Mouse (Mus musculus): ENCODE data around the gene Csnk1d. TPM values are rescaled to one million over a fixed set of nuclear protein-coding genes. Genes with fewer than 3 reads are reported as not detected.

Csnk1d gene
- polyA plus RNA-seq (2015; fragmentation: Nextera tagmentation; extraction: Ambion mirVana), result 173 and 176 TPM in 2 replicates

DNA sequence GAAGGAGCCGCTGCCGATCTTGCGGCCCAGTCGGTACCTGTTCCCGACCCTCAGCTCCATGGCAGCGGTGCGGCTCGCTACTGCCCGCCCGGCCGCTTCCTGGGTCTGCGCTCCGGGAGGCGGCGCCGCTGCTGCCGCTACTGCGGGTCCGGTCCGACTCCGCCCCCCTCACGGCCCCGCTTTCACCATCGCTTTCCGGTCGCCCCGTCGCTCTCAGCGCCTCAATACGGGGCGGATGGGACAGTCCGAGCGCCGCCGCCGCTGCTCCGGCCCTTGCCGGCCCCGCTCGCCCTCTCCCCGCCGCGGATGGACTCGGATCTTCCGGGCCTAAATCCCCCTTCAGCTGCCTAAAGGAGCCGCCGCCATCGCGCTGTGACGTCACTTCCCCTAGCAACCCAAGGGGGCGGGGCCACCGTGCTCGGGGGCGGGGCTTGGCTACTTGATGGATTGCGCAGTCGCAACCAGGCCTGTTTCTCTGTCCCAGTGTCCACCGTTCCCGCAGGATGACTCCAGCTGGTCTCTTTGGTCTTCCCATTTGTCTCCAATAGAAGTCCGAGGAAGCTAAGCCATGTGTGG, at the start of gene Csnk1d:
Csnk1d (minus strand) TSS at position 380 of the 576 bp plus-strand sequence.
- H3K4me1 ChIP-seq, result peaks cover 54% of the 10 kb centered on the region
- peak; percentile 89 for ATAC-seq (replicated peaks)
- under 1% methylated on average over 59 of the region's 59 CpGs for WGBS

DNA sequence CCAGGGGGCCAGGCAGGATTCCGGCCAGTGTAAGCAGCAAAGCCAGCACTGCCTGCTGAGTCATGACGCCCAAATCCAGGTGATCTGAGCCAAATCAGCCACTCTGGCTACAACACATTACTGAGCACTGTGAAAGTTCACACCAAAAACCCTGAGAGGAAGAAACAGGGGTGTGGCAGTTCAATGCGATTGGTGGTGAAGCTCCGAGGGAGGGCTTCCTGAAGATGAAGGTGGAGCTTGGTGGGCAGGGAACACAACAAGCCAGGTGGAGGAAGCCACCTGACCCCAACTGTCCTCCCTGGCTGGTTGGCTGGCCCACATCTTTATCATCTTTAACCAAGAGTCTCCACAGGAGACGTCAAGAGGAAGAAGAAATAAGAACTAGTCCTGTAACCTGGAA, 48.2 kb upstream of the Csnk1d start, which contains the start of gene Cd7:
Cd7 (minus strand) TSS at position 117 of the 400 bp plus-strand sequence.
- H3K36me3 ChIP-seq (replicated peaks), result no peaks in the 10 kb centered on the region
- WGBS, result 76% methylated on average over 5 of the region's 5 CpGs
- H3K27me3 ChIP-seq (replicated peaks), result no peaks in the 10 kb centered on the region
- no peak within 1 kb of the TSS for H3K27ac ChIP-seq
- no peak within 1 kb of the TSS for H3K9ac ChIP-seq
- H3K4me1 ChIP-seq, result no peaks in the 10 kb centered on the region
- no peak within 1 kb of the TSS for H3K4me2 ChIP-seq
- no peak within 1 kb of the TSS for H3K4me3 ChIP-seq
- ATAC-seq (replicated peaks), result no peak
- no peaks in the 10 kb centered on the region for H3K9me3 ChIP-seq

More for the DNA sequence above, at the start of gene Csnk1d:
- Histone ChIP-seq H3K27ac (peak within 1 kb of the TSS; percentile 93), H3K36me3 (replicated peaks) (no peaks in the 10 kb centered on the region), H3K9ac (peak within 1 kb of the TSS; percentile 99), H3K4me3 (peak within 1 kb of the TSS; percentile 85), H3K4me2 (peak within 1 kb of the TSS; percentile 82), H3K9me3 (no peaks in the 10 kb centered on the region), H3K27me3 (replicated peaks) (no peaks in the 10 kb centered on the region)

- no peaks in the 10 kb centered on the region for H3K36me3 ChIP-seq (replicated peaks)
- no peaks in the 10 kb centered on the region for H3K4me1 ChIP-seq
- H3K4me2 ChIP-seq, result no peak overlapping the region
- no peak overlapping the region for H3K27ac ChIP-seq
- no peak overlapping the region for H3K4me3 ChIP-seq
- no peak overlapping the region for H3K9ac ChIP-seq
- H3K27me3 ChIP-seq (replicated peaks), result no peaks in the 10 kb centered on the region
- H3K9me3 ChIP-seq, result no peaks in the 10 kb centered on the region
- WGBS, result 90% methylated on average over 11 of the region's 11 CpGs
- no peak for ATAC-seq (replicated peaks)
These were observed 47.5 kb upstream of the Csnk1d start for GRCm38 (mm10) chr11:121038366-121039240.

DNA sequence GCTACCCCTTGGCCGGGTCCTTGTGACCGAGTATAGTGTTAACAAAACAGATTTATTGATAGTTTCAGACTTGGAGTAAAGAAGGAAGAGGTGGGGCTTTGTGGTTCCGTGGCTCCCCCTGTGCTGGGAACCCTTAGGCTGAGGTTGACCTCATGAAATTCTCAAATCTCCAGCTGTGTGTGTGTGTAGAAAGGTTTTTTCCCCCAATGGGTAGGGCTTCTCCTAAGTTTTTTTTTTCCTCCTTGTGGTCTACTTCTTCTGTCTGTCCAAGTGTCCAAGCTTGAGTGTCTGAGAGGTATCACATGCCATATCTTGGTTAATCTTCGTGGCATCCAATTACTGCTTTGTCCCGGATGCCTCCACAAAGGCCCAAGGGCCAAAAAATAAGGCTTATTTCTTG, 42.0 kb upstream of the Csnk1d start:
- Histone ChIP-seq H3K4me3 (no peak overlapping the region), H3K27me3 (replicated peaks) (no peaks in the 10 kb centered on the region), H3K4me2 (no peak overlapping the region), H3K9me3 (no peaks in the 10 kb centered on the region), H3K9ac (no peak overlapping the region), H3K4me1 (no peaks in the 10 kb centered on the region), H3K36me3 (replicated peaks) (no peaks in the 10 kb centered on the region), H3K27ac (no peak overlapping the region)
- ATAC-seq (replicated peaks), result no peak
- 90% methylated on average over 5 of the region's 5 CpGs for WGBS

GRCm38 (mm10) chr11:121027259-121027658, 36.1 kb upstream of the Csnk1d start:
- Histone ChIP-seq H3K9me3 (no peaks in the 10 kb centered on the region), H3K27ac (no peak overlapping the region), H3K36me3 (replicated peaks) (no peaks in the 10 kb centered on the region), H3K9ac (no peak overlapping the region), H3K4me1 (no peaks in the 10 kb centered on the region), H3K27me3 (replicated peaks) (no peaks in the 10 kb centered on the region), H3K4me2 (no peak overlapping the region), H3K4me3 (no peak overlapping the region)
- no peak for ATAC-seq (replicated peaks)
- 85% methylated on average over 7 of the region's 7 CpGs for WGBS

GRCm38 (mm10) chr11:121024163-121024562, 33.0 kb upstream of the Csnk1d start:
- 69% methylated on average over 6 of the region's 6 CpGs for WGBS
- H3K4me3 ChIP-seq, result no peak overlapping the region
- H3K4me2 ChIP-seq, result no peak overlapping the region
- no peak overlapping the region for H3K9ac ChIP-seq
- H3K27ac ChIP-seq, result no peak overlapping the region
- no peaks in the 10 kb centered on the region for H3K9me3 ChIP-seq
- no peaks in the 10 kb centered on the region for H3K36me3 ChIP-seq (replicated peaks)
- no peak for ATAC-seq (replicated peaks)
- no peaks in the 10 kb centered on the region for H3K4me1 ChIP-seq
- no peaks in the 10 kb centered on the region for H3K27me3 ChIP-seq (replicated peaks)

DNA sequence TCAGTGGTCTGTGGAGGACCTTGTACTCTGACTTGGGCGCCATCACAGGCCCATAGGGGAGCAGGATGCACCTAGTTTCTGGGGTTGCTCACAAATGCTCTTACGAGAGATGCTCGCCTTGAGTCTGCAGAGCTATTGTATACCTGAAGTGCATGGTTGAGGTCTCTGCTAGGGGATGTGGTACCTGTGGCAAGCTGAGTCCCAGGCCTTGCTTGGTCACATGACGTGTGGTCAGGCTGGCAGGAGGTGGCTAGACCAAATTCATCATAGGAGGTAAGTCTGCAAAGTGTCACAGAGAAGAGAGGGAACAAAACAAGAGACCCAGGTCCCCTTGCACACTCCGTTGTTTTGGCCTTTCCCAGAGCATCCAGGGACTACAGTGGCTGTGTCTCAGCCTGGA, 28.4 kb upstream of the Csnk1d start:
- no peak overlapping the region for H3K4me3 ChIP-seq
- H3K27me3 ChIP-seq (replicated peaks), result no peaks in the 10 kb centered on the region
- no peaks in the 10 kb centered on the region for H3K36me3 ChIP-seq (replicated peaks)
- 84% methylated on average over 5 of the region's 5 CpGs for WGBS
- no peak overlapping the region for H3K9ac ChIP-seq
- H3K9me3 ChIP-seq, result no peaks in the 10 kb centered on the region
- no peaks in the 10 kb centered on the region for H3K4me1 ChIP-seq
- H3K4me2 ChIP-seq, result no peak overlapping the region
- H3K27ac ChIP-seq, result no peak overlapping the region
- ATAC-seq (replicated peaks), result no peak

DNA sequence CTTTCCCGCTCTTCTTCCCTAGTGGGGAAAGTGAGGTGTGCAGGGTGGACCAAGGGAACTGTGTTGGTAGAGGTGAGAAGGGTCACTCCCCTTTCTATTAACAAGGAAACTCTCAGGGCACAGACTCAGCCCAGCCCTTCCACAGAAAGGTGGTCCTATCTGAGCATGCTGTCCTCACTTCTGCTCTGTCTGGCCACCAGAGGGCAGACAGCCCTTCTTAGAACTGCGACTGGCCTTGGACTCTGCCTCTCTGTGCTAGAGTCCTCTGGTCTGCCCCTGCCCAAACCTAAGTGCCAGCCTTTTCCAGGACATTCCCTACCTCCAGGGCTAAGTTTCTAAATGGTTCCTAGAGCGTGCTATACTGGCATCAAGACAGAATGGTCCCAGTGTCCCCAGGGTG, 26.6 kb upstream of the Csnk1d start:
- Histone ChIP-seq H3K9me3 (no peaks in the 10 kb centered on the region), H3K36me3 (replicated peaks) (no peaks in the 10 kb centered on the region), H3K9ac (no peak overlapping the region), H3K4me3 (no peak overlapping the region), H3K27ac (no peak overlapping the region), H3K4me1 (no peaks in the 10 kb centered on the region), H3K4me2 (no peak overlapping the region), H3K27me3 (replicated peaks) (no peaks in the 10 kb centered on the region)
- 0 out of 2 replicates have a peak, but pooled peaks have one; percentile 74 for ATAC-seq (replicated peaks)
- 41% methylated on average over 3 of the region's 3 CpGs for WGBS

- no peak for ATAC-seq (replicated peaks)
These were observed 24.3 kb upstream of the Csnk1d start for GRCm38 (mm10) chr11:121015472-121015871.

DNA sequence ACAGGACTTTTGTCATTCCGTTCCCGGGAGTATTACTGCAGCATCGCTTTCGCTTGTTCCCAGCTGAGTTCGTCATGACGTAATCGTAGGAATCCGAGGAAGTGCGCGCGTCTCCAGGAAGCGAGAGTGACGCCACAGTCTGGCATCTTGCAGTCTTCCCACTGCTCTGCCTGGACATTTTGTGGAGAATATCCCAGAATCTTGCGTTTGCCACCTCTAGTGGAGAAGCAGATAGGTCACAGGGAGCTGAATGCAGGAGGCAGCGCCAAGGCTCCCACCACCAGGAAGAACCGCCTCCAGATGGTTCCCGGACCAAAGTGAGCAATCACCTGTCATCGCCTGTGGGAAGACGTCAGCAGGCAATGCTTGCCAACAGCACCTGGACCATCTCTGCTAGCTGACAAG, 23.8 kb upstream of the Csnk1d start:
- no peak overlapping the region for H3K27ac ChIP-seq
- 64% methylated on average over 19 of the region's 19 CpGs for WGBS
- peak overlapping the region; percentile 5; the same call in 1 of the 2 replicates for H3K4me3 ChIP-seq
- H3K36me3 ChIP-seq (replicated peaks), result no peaks in the 10 kb centered on the region
- H3K27me3 ChIP-seq (replicated peaks), result no peaks in the 10 kb centered on the region
- H3K9ac ChIP-seq, result no peak overlapping the region
- no peak for ATAC-seq (replicated peaks)
- H3K4me1 ChIP-seq, result no peaks in the 10 kb centered on the region
- peak overlapping the region; percentile 24 for H3K4me2 ChIP-seq
- no peaks in the 10 kb centered on the region for H3K9me3 ChIP-seq

More at GRCm38 (mm10) chr11:121015472-121015871, 24.3 kb upstream of the Csnk1d start:
- 73% methylated on average over 6 of the region's 6 CpGs for WGBS
- H3K9ac ChIP-seq, result no peak overlapping the region
- no peaks in the 10 kb centered on the region for H3K27me3 ChIP-seq (replicated peaks)
- no peaks in the 10 kb centered on the region for H3K9me3 ChIP-seq
- H3K4me2 ChIP-seq, result no peak overlapping the region
- no peaks in the 10 kb centered on the region for H3K4me1 ChIP-seq
- H3K4me3 ChIP-seq, result no peak overlapping the region
- H3K27ac ChIP-seq, result no peak overlapping the region
- H3K36me3 ChIP-seq (replicated peaks), result no peaks in the 10 kb centered on the region

DNA sequence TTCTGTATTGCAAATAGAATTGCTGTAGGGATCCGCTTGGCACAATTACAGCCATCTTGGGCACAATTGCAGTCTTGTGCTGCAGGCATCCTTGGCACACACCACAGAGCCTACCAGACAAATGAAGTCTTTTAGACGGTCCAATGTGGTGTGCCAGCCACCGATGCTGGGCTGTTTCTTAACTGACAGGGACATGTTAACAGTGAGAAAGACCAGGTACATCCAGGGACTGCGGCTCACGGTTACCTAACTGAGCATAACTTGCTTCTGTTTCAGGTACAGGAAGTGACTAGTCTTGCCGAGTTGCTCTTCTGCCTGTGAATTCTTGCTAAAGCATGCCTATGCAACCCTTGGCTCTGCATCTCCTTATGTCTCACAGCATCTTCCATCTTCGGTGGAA, 22.5 kb upstream of the Csnk1d start:
- no peak overlapping the region for H3K4me3 ChIP-seq
- H3K4me2 ChIP-seq, result no peak overlapping the region
- WGBS, result 83% methylated on average over 7 of the region's 7 CpGs
- no peak for ATAC-seq (replicated peaks)
- H3K9ac ChIP-seq, result no peak overlapping the region
- H3K4me1 ChIP-seq, result no peaks in the 10 kb centered on the region
- H3K27ac ChIP-seq, result no peak overlapping the region
- H3K27me3 ChIP-seq (replicated peaks), result no peaks in the 10 kb centered on the region
- H3K36me3 ChIP-seq (replicated peaks), result no peaks in the 10 kb centered on the region
- H3K9me3 ChIP-seq, result no peaks in the 10 kb centered on the region

DNA sequence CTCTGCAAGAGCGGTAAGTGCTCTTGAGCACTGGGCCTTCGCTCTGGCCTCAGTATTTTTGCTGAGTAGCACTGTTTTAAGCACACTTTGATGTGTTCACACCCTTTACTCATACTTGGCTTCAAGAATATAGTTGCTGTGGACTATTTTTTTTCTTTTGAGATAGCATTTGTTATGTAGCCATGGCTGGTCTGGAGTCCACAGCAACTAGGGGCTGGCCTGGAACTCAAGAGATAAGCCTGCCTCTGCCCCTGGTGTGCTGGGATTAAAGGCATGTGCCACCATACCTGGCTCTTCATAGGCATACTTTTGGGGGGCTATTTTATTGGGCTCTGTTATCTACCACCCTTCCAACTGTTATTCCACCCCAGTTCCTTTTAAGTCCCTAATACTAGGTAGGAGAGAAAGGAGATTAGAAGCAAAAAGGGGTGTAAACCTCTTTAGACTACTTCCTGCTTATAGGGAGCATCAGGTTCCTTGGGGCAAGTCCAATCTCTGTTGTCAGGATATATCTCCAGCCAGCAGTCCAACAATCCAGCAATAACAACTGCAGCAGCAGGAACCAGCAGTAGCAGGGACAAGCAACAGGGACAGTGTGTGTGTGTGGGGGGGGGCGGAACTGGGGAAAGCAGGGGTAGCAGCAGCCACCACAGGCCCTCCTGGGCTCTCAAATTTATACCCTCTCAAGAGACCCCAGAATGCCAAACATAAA, 19.1 kb upstream of the Csnk1d start:
- no peak overlapping the region for H3K27ac ChIP-seq
- H3K36me3 ChIP-seq (replicated peaks), result no peaks in the 10 kb centered on the region
- no peak overlapping the region for H3K4me2 ChIP-seq
- no peaks in the 10 kb centered on the region for H3K27me3 ChIP-seq (replicated peaks)
- no peaks in the 10 kb centered on the region for H3K9me3 ChIP-seq
- no peak for ATAC-seq (replicated peaks)
- 94% methylated on average over 3 of the region's 3 CpGs for WGBS
- no peak overlapping the region for H3K9ac ChIP-seq
- H3K4me1 ChIP-seq, result no peaks in the 10 kb centered on the region
- H3K4me3 ChIP-seq, result no peak overlapping the region

Measured in midbrain, embryonic 15.5 days (tissue).